Mouse (Mus musculus): ENCODE measurements around the gene Spire2. TPM values are rescaled to one million over a fixed set of nuclear protein-coding genes. Genes with fewer than 3 reads are reported as not detected.

Spire2 gene
- polyA plus RNA-seq, 1 experiment from 2014 or later: 0.95 TPM

GRCm38 (mm10) chr8:123401936-123402335 lies 69.4 kb downstream of the Spire2 start:
- Histone ChIP-seq H3K4me1 (ENCODE audit: control insufficient read depth, insufficient read depth, low read length) (no peaks in the 10 kb centered on the region), H3K9ac (ENCODE audit: low read length) (no peak overlapping the region), H3K4me3 (ENCODE audit: low read depth, low read length) (no peak overlapping the region), H3K27ac (replicated peaks; ENCODE audit: low read depth, low read length) (no peak overlapping the region), H3K27me3 (ENCODE audit: control insufficient read depth, insufficient read depth, low read length) (no peaks in the 10 kb centered on the region), H3K4me2 (ENCODE audit: low read depth, severe bottlenecking) (no peak overlapping the region), H3K9me3 (ENCODE audit: control insufficient read depth, low read length) (no peaks in the 10 kb centered on the region), H3K36me3 (ENCODE audit: control insufficient read depth, insufficient read depth, low read length) (peaks cover 24% of the 10 kb centered on the region)
- no peak for DNase-seq (ENCODE audit: low spot score)
- ATAC-seq (ENCODE audit: insufficient number of reproducible peaks, low FRiP score, low TSS enrichment, low read depth): no peak
- WGBS: 91% methylated on average over 9 of the region's 9 CpGs

GRCm38 (mm10) chr8:123402730-123403326 lies 70.3 kb downstream of the Spire2 start:
- Histone ChIP-seq H3K4me3 (ENCODE audit: low read depth, low read length) (no peak overlapping the region), H3K36me3 (ENCODE audit: control insufficient read depth, insufficient read depth, low read length) (peaks cover 22% of the 10 kb centered on the region), H3K9ac (ENCODE audit: low read length) (no peak overlapping the region), H3K27ac (replicated peaks; ENCODE audit: low read depth, low read length) (no peak overlapping the region), H3K4me1 (ENCODE audit: control insufficient read depth, insufficient read depth, low read length) (no peaks in the 10 kb centered on the region), H3K9me3 (ENCODE audit: control insufficient read depth, low read length) (no peaks in the 10 kb centered on the region), H3K27me3 (ENCODE audit: control insufficient read depth, insufficient read depth, low read length) (no peaks in the 10 kb centered on the region; the same call in 1 of the 2 replicates), H3K4me2 (ENCODE audit: low read depth, severe bottlenecking) (no peak overlapping the region)
- ATAC-seq (ENCODE audit: insufficient number of reproducible peaks, low FRiP score, low TSS enrichment, low read depth) (no peak), DNase-seq (ENCODE audit: low spot score) (no peak)
- 93% methylated on average over 9 of the region's 9 CpGs for WGBS

- peaks cover 7% of the 10 kb centered on the region for H3K27me3 ChIP-seq (ENCODE audit: control insufficient read depth, insufficient read depth, low read length)
These were observed 72.0 kb downstream of the Spire2 start for GRCm38 (mm10) chr8:123404521-123404920.

GRCm38 (mm10) chr8:123406786-123407185 lies 74.3 kb downstream of the Spire2 start, which contains the start of gene Mc1r:
TSS of gene Mc1r (plus strand) at chr8:123407107.
- Histone ChIP-seq H3K4me2 (ENCODE audit: low read depth, severe bottlenecking) (no peak within 1 kb of the TSS), H3K27me3 (ENCODE audit: control insufficient read depth, insufficient read depth, low read length) (peaks cover 29% of the 10 kb centered on the region), H3K4me3 (ENCODE audit: low read depth, low read length) (no peak within 1 kb of the TSS), H3K27ac (replicated peaks; ENCODE audit: low read depth, low read length) (no peak within 1 kb of the TSS), H3K36me3 (ENCODE audit: control insufficient read depth, insufficient read depth, low read length) (peaks cover 4% of the 10 kb centered on the region), H3K4me1 (ENCODE audit: control insufficient read depth, insufficient read depth, low read length) (no peaks in the 10 kb centered on the region), H3K9ac (ENCODE audit: low read length) (no peak within 1 kb of the TSS), H3K9me3 (ENCODE audit: control insufficient read depth, low read length) (no peaks in the 10 kb centered on the region)
- ATAC-seq (ENCODE audit: insufficient number of reproducible peaks, low FRiP score, low TSS enrichment, low read depth) (no peak), DNase-seq (ENCODE audit: low spot score) (peak; percentile 73)
- 9% methylated on average over 4 of the region's 4 CpGs for WGBS

More at GRCm38 (mm10) chr8:123404521-123404920, 72.0 kb downstream of the Spire2 start:
- H3K4me1 ChIP-seq (ENCODE audit: control insufficient read depth, insufficient read depth, low read length): no peaks in the 10 kb centered on the region
- DNase-seq (ENCODE audit: low spot score) (no peak), ATAC-seq (ENCODE audit: insufficient number of reproducible peaks, low FRiP score, low TSS enrichment, low read depth) (no peak)
- H3K9me3 ChIP-seq (ENCODE audit: control insufficient read depth, low read length): no peaks in the 10 kb centered on the region
- H3K27ac ChIP-seq (replicated peaks; ENCODE audit: low read depth, low read length): no peak overlapping the region
- H3K4me3 ChIP-seq (ENCODE audit: low read depth, low read length): no peak overlapping the region
- H3K4me2 ChIP-seq (ENCODE audit: low read depth, severe bottlenecking): no peak overlapping the region
- WGBS: 41% methylated on average over 8 of the region's 8 CpGs
- H3K9ac ChIP-seq (ENCODE audit: low read length): no peak overlapping the region
- peaks cover 14% of the 10 kb centered on the region for H3K36me3 ChIP-seq (ENCODE audit: control insufficient read depth, insufficient read depth, low read length)

- Histone ChIP-seq H3K4me3 (ENCODE audit: low read depth, low read length) (no peak overlapping the region), H3K9ac (ENCODE audit: low read length) (no peak overlapping the region), H3K27me3 (ENCODE audit: control insufficient read depth, insufficient read depth, low read length) (peaks cover 38% of the 10 kb centered on the region), H3K4me2 (ENCODE audit: low read depth, severe bottlenecking) (no peak overlapping the region), H3K27ac (replicated peaks; ENCODE audit: low read depth, low read length) (no peak overlapping the region), H3K4me1 (ENCODE audit: control insufficient read depth, insufficient read depth, low read length) (0 out of 2 replicates have a peak, but pooled peaks cover 2% of the 10 kb centered on the region), H3K36me3 (ENCODE audit: control insufficient read depth, insufficient read depth, low read length) (no peaks in the 10 kb centered on the region), H3K9me3 (ENCODE audit: control insufficient read depth, low read length) (no peaks in the 10 kb centered on the region)
- 89% methylated on average over 13 of the region's 13 CpGs for WGBS
- DNase-seq (ENCODE audit: low spot score) (no peak), ATAC-seq (ENCODE audit: insufficient number of reproducible peaks, low FRiP score, low TSS enrichment, low read depth) (no peak)
These were observed 75.1 kb downstream of the Spire2 start for GRCm38 (mm10) chr8:123407612-123408011.

GRCm38 (mm10) chr8:123408586-123409544 lies 76.4 kb downstream of the Spire2 start:
- 0 out of 2 replicates have a peak, but pooled peaks cover 7% of the 10 kb centered on the region for H3K4me1 ChIP-seq (ENCODE audit: control insufficient read depth, insufficient read depth, low read length)
- DNase-seq (ENCODE audit: low spot score) (no peak), ATAC-seq (ENCODE audit: insufficient number of reproducible peaks, low FRiP score, low TSS enrichment, low read depth) (no peak)
- H3K4me3 ChIP-seq (ENCODE audit: low read depth, low read length): no peak overlapping the region
- no peak overlapping the region for H3K4me2 ChIP-seq (ENCODE audit: low read depth, severe bottlenecking)
- 77% methylated on average over 9 of the region's 9 CpGs for WGBS
- peaks cover 49% of the 10 kb centered on the region for H3K27me3 ChIP-seq (ENCODE audit: control insufficient read depth, insufficient read depth, low read length)
- no peaks in the 10 kb centered on the region for H3K36me3 ChIP-seq (ENCODE audit: control insufficient read depth, insufficient read depth, low read length)
- no peaks in the 10 kb centered on the region for H3K9me3 ChIP-seq (ENCODE audit: control insufficient read depth, low read length)
- no peak overlapping the region for H3K9ac ChIP-seq (ENCODE audit: low read length)
- H3K27ac ChIP-seq (replicated peaks; ENCODE audit: low read depth, low read length): no peak overlapping the region

GRCm38 (mm10) chr8:123410049-123410587 lies 77.6 kb downstream of the Spire2 start:
- H3K36me3 ChIP-seq (ENCODE audit: control insufficient read depth, insufficient read depth, low read length): no peaks in the 10 kb centered on the region
- H3K9me3 ChIP-seq (ENCODE audit: control insufficient read depth, low read length): no peaks in the 10 kb centered on the region
- DNase-seq (ENCODE audit: low spot score) (no peak), ATAC-seq (ENCODE audit: insufficient number of reproducible peaks, low FRiP score, low TSS enrichment, low read depth) (no peak)
- H3K4me3 ChIP-seq (ENCODE audit: low read depth, low read length): no peak overlapping the region
- peaks cover 52% of the 10 kb centered on the region for H3K27me3 ChIP-seq (ENCODE audit: control insufficient read depth, insufficient read depth, low read length)
- 78% methylated on average over 8 of the region's 8 CpGs for WGBS
- H3K27ac ChIP-seq (replicated peaks; ENCODE audit: low read depth, low read length): no peak overlapping the region
- no peak overlapping the region for H3K9ac ChIP-seq (ENCODE audit: low read length)
- 0 out of 2 replicates have a peak, but pooled peaks cover 7% of the 10 kb centered on the region for H3K4me1 ChIP-seq (ENCODE audit: control insufficient read depth, insufficient read depth, low read length)
- no peak overlapping the region for H3K4me2 ChIP-seq (ENCODE audit: low read depth, severe bottlenecking)

GRCm38 (mm10) chr8:123410788-123411187 lies 78.3 kb downstream of the Spire2 start:
- no peak overlapping the region for H3K27ac ChIP-seq (replicated peaks; ENCODE audit: low read depth, low read length)
- H3K9me3 ChIP-seq (ENCODE audit: control insufficient read depth, low read length): no peaks in the 10 kb centered on the region
- peak overlapping the region; percentile 36 for H3K4me2 ChIP-seq (ENCODE audit: low read depth, severe bottlenecking)
- DNase-seq (ENCODE audit: low spot score): no peak
- 0 out of 2 replicates have a peak, but pooled peaks cover 7% of the 10 kb centered on the region for H3K4me1 ChIP-seq (ENCODE audit: control insufficient read depth, insufficient read depth, low read length)
- H3K27me3 ChIP-seq (ENCODE audit: control insufficient read depth, insufficient read depth, low read length): peaks cover 52% of the 10 kb centered on the region
- no peak overlapping the region for H3K9ac ChIP-seq (ENCODE audit: low read length)
- no peaks in the 10 kb centered on the region for H3K36me3 ChIP-seq (ENCODE audit: control insufficient read depth, insufficient read depth, low read length)
- no peak for ATAC-seq (ENCODE audit: insufficient number of reproducible peaks, low FRiP score, low TSS enrichment, low read depth)
- peak overlapping the region; percentile 28 for H3K4me3 ChIP-seq (ENCODE audit: low read depth, low read length)
- 17% methylated on average over 11 of the region's 11 CpGs for WGBS
